Mouse (Mus musculus) NIH3T3 (cell line): ENCODE measurements around the gene Gm10840.
"Not testable (repeated sequence)": the region's sequence is repeated elsewhere in the genome, so short reads cannot be mapped to it uniquely, and the experiment has no call there.

Experiments used
- DNase-seq: peaks from one replicate; pipeline ENCODE4 v3.0.0-alpha.2; 2012; ENCODE audit warnings: low read depth

The Gm10840 gene

DNA sequence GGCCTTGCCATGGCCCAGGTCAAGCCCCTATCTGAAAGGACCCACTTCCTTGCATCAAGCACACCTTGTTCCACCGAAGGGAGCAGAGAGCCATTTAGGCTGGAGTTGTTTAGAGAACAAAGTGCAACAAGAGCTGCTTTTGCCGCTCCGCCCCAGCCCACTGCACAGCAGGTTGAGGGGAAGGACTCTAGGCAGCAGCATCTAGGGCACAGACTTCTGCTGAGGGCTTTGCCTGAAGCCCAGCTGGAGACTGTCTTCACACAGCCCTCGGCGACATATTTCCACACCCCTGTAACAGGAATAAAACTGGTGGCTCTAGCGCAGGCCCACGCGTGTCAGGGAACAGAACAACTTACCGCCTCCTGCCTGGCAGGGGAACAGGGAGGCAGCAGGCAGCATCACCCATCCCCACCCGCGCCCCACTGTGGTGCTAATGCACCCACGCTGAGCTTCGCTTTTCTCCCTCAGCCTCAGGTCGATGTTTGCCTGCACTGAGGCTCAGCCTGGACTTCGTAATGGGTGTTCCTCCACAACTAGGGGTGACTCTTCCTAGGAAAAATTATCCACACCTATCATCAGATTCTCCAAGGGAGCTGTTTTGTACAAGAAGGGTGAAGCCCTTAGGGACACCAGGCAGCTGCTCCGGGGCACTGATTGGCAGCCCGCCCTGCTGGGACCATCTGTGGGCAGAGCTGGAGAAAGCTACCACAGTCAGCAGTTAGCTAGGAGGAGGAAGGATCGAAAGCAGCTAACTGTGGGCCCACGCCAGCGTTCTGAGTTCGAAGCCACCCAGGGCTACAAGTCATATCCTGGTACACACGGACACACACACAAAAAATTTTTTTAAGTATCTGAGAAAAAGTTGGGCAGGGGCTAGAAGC, at the start of gene Gm10840, which contains the start of gene Limd2:
Gene Gm10840 (plus strand): TSS at position 10 of the 881 bp plus-strand sequence.
Gene Limd2 (minus strand): TSS at position 20 of the 881 bp plus-strand sequence.
- peak; percentile 42 for DNase-seq

DNA sequence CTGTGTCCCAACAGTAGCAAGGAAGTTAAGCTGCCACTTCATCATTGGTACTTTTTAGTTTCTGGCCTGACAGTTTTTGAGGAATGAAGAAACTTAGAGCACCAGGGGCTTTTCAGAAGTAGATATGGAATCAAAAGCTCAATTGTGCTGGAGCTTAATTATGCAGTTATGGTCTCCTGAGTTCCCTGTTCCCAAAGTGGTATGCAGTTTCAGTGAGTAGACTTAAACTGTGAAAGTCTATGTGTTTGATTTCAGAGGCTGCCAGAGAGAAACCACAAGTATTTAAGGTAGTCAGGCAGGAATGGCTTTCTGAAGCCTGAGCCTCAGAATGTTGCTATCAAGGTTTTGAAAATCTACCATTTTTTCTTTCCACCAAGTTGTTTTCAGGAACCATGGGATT, 49.0 kb upstream of the Gm10840 start:
- peak; percentile 5 for DNase-seq

GRCm38 (mm10) chr11:106122221-106122620, 38.4 kb upstream of the Gm10840 start:
- no peak for DNase-seq

DNA sequence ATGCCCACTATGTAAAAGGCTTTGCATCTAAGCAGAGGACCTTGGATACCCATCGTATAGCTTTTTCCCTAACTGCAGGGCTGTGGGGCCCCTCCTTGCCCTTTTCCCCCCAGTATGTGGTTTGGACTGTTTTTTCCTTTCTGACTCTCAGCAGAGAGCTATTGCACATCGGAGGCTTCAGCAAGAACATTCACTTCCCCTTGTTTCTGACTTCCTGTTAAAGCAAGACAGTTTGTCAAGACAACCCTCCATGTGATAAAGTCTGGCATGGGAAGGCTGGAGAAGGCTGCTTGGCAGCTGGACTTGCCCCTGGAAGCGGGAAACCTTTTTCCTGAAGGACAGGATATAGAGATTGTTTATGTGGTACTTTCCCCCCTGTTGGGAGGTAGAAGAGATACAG, 37.9 kb upstream of the Gm10840 start:
- DNase-seq = no peak

DNA sequence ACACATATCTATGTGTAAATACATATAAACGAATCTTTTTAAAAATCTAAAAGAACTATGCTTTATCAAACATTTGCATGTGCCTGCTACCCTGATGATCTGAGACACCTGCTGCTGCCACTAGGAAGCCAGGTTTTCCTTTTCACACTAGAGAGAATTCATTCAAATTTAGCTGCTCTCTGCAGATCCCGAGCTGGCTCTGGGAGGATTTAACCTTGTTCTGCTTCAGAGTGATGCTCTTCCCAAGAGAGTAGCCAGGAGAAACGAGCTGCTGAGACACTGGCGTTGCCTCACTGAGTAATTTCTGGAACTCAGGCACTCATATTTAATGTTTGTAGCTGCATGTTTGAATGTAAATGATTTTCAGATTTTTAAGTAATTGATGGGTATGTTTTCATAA, 35.9 kb upstream of the Gm10840 start:
- DNase-seq = no peak

DNA sequence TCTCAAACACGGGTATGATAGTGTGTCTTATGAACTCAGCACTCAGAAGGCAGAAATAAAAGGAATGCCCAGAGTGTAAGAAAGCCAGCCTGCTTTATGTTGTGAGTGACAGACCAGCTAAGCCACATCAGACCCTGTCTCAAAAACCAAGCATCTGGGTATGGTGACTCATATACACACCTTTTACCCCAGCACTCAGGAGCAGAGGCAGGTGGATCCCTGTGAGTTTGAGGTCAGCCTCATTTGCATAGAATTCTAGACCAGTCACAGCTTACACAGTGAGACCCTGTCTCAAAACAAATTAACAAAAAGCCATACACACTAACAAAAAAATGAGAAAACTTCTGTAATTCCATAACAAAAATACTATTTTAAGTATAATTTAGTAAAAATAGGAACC, 34.8 kb upstream of the Gm10840 start:
- DNase-seq = no peak

- not testable (repeated sequence) for DNase-seq
Observed at GRCm38 (mm10) chr11:106126727-106127373, 33.8 kb upstream of the Gm10840 start.

DNA sequence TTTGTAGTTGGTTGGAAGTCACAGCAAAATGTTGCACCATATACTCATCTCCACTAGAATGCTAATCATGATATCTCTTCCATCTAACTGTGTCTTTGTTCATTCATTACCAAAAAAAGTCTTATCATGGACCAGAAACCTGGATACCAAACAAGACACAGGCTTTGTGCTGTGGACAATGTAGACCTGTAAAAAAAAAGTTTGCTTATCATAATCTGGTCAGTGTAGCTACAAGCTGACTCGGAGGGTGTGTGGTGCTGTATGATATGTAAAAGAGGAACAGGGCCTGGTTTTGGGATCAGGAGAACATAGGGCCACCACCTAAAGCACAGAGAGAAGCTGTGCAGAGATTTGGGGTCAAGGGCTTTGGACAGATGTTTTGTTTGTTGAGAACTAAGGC, 31.2 kb upstream of the Gm10840 start:
- DNase-seq = no peak

DNA sequence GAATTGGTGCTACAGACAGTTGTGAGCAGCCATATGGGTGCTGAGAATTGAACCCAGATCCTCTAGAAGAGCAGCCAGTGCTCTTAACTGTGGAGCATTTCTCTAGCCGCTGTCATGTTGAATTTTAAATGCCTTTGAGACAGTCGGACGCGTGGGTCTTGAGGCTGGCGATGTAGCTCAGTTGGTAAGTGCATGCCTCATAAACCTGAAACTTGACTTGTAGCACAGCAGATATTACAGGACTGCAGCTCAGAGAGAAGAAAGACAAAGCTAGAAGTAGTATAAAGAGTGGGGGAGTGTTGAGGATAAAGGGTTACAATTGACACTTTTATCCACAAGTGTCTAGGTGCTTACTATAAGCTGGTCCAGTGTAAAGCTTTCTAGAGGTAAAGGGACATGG, 28.1 kb upstream of the Gm10840 start:
- no peak for DNase-seq

DNA sequence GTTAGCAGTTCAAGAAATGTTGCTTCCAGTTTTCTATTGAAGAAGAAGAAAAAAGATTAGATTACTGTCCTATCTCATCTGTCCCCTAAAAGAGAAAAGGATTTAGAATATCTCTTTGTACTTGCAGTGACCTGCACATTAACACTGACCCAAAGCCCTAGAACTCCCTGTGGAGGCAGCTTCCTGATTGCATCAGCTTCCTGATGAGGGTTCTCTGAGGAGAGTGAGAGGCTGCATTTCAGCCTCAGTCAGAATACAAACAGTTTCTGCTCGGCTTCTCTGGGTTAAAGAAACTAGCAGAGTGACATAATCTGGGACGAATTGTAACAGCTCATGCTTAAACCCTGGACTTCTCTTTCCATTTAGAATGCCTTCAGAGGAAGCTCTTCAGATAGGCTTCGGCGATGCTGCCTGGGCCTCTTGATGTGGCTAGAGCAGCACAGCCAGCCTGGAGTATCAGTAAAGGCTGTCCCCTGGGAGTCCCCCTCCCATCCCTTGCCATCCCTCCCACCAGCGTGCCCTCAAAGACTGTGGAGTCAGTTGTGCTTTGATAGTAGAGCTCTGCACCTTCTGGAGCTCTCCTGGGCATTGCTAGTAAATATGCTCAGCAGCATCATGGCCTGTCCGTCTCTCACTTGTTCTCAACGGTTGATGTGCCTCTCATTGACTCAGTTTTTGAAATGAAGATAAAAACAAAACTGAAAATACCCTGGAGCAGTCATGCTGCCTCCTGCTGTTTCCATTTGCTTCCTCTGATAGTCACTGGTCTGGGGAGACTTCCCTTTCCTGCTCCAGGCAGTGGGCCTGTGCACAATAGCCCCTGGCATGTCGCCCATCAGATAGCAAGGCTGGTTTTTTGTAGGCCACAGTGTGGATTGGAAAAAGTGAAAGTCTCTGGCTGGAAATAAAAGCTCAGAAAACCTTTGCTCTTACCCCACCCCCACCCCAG, 25.8 kb upstream of the Gm10840 start:
- peak; percentile 91 for DNase-seq

- DNase-seq = no peak
Observed at GRCm38 (mm10) chr11:106151219-106151618, 9.4 kb upstream of the Gm10840 start.

DNA sequence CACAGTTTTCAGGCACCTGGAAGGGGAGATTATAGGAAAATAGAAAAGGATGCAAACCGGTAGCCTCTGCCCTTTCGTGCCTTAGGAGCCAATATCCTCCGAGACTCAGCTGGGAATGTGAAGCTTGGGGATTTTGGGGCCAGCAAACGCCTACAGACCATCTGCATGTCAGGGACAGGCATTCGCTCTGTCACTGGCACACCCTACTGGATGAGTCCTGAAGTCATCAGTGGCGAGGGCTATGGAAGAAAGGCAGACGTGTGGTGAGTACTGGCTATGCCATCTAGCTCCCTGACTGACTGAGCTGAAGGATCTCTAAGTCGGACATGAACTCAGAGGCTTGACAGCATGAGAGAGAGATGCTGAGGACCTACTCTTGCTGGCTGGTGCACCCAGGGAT, 8.5 kb upstream of the Gm10840 start:
- DNase-seq = no peak

DNA sequence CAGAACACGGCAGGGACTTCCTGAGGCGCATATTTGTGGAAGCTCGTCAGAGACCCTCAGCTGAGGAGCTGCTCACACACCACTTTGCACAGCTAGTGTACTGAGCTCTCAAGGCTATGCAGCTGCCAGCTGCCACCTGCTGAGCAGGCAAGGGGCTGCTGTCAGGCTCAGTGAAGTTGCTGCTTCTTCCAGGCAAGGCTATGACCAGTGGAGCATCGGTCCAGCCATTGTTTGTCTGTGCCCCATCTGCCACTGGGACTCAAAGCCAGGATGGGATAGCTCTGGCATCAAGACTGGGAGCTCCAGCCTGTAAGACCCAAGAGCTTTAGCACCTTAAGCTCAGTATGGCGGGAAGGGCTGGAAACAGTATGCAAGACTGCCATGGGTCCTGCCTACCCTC, 6.6 kb upstream of the Gm10840 start:
- DNase-seq = no peak

- DNase-seq = no peak
Observed at GRCm38 (mm10) chr11:106154770-106155169, 5.9 kb upstream of the Gm10840 start.

DNA sequence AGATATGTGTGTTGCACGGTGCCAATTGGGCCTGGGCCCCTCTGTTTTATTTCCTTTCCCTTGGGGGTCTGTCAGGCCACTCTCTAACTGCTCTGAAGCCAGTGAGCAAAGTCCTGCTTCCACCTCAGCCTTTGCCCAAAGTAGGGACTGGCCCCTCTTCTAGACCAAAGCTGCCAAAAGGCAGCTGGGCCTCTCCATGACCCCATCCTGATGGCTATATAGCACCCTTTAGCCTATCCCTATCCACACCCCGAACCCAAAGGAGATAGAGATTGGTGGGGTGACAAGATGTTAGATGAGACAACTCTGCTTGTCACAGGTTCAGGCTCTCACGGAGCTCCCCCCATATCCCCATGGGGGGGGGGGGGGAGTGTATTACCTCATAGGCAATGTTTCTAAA, 4.9 kb upstream of the Gm10840 start:
- no peak for DNase-seq

DNA sequence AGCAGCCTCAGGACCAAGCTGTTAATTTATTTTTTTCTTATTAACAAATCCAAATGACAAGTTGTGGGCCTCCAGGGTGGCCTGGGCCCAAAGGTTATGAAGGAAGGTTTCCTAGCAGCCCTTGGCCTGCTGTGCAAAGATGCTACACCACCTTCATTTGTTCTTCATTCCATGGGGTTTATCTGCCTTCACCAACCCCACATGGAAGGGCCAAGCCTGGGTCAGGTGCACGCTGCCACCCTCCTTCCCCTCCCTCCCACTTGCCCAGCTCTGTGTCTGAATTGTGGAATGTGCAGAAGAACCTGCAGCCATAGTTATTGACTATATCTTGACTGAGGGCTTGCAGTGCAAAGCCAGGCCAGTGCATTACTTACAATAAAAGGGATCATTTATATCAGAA, 4.4 kb upstream of the Gm10840 start:
- DNase-seq = no peak

DNA sequence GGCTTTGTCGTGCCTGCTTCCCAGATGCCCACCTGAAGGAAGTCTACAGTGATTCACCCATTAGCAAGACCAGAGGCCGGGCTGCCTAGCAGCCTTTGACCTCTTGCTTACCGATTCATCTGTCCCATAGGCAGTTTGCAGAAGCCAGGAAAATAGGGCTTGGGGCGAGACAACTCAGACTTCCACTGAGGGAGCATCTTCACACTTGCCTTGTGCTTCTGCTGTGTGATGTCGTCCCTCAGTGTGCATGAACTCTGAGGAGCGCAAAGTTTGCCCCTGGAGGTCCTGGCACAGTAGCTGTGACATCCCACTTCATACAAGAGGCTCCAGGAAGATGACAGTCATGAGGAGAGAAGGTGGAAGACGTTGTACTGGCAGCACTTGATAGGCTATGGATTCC, 3.5 kb upstream of the Gm10840 start:
- no peak for DNase-seq

DNA sequence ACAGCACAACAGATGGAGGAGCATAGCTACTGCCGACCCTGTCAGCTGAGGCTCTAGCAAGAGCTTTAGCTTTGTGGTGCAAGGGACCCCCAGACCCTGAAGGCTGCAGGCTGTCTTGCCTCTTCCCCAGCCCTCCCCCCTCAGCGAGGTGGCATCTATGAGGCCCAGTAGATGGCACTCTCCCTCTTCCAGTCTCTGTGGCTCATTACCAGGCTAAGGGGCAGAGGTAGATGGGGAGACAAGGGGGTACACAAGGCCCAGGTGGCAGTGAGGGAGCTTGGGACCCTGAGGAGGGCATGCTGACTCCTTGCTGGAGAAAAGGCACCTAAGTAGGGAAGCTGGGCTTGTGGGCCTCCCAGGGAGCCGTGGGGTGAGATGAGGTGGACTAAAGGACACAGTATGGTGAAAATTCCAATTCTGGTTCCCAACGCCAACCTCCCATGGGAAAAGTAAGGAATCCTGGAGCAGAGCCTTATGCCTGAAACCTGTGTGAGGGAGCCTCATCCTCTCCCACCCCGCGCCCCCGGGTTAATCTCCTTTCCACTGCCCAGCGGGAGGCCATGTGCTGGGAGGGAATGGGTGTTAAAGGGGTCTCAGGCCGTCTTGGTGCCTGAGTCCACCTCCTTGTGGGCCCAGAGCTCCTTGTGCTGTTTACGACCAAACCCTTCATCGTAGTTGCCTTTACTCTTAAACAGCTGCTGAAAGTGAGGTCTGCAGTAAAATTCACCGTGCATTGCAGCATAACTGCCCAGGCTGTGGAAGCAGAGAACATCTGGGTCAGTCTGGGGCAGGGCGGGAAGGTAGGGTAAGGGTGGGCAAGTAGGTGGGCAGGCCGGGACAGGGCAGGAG, 2.3 kb upstream of the Gm10840 start:
- DNase-seq = peak; percentile 72

DNA sequence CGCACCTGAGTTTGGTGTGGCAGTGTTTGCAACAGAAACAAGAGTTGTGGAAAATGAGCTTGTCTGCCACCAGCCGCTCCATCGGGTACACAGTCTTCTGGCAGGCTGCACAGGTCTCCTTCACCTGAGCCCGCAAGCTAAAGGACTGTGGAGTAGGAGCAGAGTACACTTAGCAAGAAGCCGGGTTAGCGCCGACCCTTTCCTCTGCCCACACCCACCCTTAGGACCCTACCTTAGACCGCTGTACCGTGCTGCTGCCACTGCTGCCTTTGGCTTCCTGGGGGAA, 1.8 kb upstream of the Gm10840 start:
- no peak for DNase-seq

DNA sequence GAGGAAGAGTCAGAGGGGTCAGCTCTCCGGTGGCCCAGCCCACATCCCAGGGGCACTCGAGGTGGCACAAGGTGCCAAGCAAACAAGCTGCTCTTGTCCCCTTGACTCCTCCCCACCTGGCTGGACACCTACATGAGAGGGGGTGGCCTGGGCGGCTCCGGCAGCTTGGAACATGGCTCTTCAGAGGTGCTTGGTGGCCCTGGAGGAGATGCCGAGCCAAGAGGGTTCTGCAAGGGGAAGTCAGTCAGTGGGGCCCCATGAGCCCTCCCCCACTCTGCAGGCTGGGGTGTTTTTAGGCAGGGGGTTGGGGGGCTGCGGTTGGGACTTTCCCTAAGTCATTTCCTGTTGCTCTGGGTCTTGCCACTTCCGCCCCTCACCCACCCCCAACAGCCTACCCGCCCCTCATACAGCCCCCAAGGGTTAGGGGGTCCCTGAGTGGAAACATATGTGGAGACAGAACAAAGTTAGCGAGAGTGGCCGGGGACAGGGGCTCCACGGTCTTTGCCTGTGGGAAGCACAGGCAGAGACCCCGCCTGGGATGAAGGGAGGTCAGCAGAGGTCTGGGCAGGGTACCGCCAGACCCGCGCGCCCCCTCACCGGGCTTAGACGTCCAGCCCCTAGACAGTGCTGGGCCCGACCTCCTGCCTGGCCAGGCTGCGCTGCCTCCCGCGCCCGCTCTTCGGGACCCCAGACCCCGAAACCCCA, 1.3 kb upstream of the Gm10840 start:
- DNase-seq = peak; percentile 31
